Mouse (Mus musculus): ENCODE data around the gene Wdr91. TPM values are rescaled to one million over a fixed set of nuclear protein-coding genes. Genes with fewer than 3 reads are reported as not detected.

Wdr91 gene
- total RNA-seq, 1 experiment = 22.6 TPM

DNA sequence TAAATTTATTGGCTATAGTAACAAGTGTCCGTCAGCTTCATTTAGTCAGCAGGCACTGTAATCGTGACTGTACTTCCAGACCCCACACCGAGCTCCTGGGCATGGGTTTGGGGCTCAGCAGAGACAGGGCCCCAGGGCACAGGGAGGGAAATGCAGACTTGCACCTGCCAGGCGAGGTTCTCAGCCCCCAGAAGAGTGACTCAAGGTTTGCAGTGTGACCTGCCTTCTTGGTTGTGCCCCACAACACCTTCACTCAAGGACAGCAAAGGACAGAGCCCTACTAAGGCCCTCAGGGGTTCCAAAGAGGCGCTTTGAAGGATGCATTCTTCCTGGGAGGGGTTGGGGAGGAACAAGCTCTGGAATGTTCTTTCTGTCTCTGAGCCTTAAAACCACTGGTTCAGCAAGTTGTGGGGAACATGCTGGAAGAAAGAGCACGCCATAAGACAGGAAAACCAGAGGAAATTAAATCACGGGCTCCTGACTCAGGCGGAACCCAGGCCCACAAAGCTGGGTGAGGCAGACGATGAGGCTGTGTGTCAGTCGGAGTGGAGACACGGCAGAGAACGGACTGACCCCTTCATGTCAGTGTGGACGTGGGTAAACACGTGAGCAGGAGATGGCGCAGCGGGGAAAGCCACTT lies 31.5 kb downstream of the Wdr91 start:
- DNase-seq (ENCODE audit: low read depth, low spot score) = no peak
- no peak overlapping the region for H3K4me3 ChIP-seq (ENCODE audit: insufficient read depth in 1 of 2, low read depth in 1 of 2, low read length in 2 of 2, poor library complexity in 1 of 2, severe bottlenecking in 1 of 2)
- no peak overlapping the region for H3K9ac ChIP-seq (ENCODE audit: insufficient read depth, low read depth, low read length, poor library complexity, severe bottlenecking)
- in situ Hi-C loops (cut with MboI; ENCODE audit: low sequenced_read_pairs in 2 of 2, unreplicated experiment in 2 of 2) = no loop called here
- peaks cover 0 to 13% of the 10 kb centered on the region in 2 experiments; a peak in 3 of 4 replicates for H3K4me1 ChIP-seq (ENCODE audit: control insufficient read depth in 2 of 2, insufficient read depth in 2 of 2, low read length in 2 of 2, poor library complexity in 1 of 2)
- TF ChIP-seq ZNF384 (IDR thresholded peaks at IDR 0.05; ENCODE audit: low read depth, low read length) = no peak
- no peak for TF ChIP-seq MAFK (IDR thresholded peaks at IDR 0.05; ENCODE audit: insufficient read depth, low read depth, low read length)
- no peak for TF ChIP-seq HCFC1 (IDR thresholded peaks at IDR 0.05; ENCODE audit: borderline replicate concordance, insufficient read depth, low read length)
- no peak for TF ChIP-seq CHD2 (IDR thresholded peaks at IDR 0.05; ENCODE audit: low read depth, low read length)
- TF ChIP-seq ZC3H11A (IDR thresholded peaks at IDR 0.05; ENCODE audit: borderline replicate concordance, low read depth, low read length) = no peak
- no peak overlapping the region for H3K27ac ChIP-seq (ENCODE audit: insufficient read depth, low read depth, low read length, poor library complexity, severe bottlenecking)
- no peaks in the 10 kb centered on the region for H3K9me3 ChIP-seq (ENCODE audit: control insufficient read depth, insufficient read depth, low read depth, low read length)
- peaks cover 16% of the 10 kb centered on the region for H3K36me3 ChIP-seq (ENCODE audit: control insufficient read depth, insufficient read depth, low read length, poor library complexity, severe bottlenecking)

GRCm38 (mm10) chr6:34877509-34878321 lies 33.0 kb downstream of the Wdr91 start, which contains the start of gene Cyren:
Cyren (minus strand) TSS chr6:34878060.
- Histone ChIP-seq H3K36me3 (ENCODE audit: control insufficient read depth, insufficient read depth, low read length, poor library complexity, severe bottlenecking) (peaks cover 12% of the 10 kb centered on the region; the same call in 1 of the 2 replicates), H3K27ac (ENCODE audit: insufficient read depth, low read depth, low read length, poor library complexity, severe bottlenecking) (peak within 1 kb of the TSS; percentile 54; the same call in 1 of the 2 replicates), H3K9me3 (ENCODE audit: control insufficient read depth, insufficient read depth, low read depth, low read length) (no peaks in the 10 kb centered on the region), H3K9ac (ENCODE audit: insufficient read depth, low read depth, low read length, poor library complexity, severe bottlenecking) (peak within 1 kb of the TSS; percentile 95), H3K4me3 (ENCODE audit: insufficient read depth in 1 of 2, low read depth in 1 of 2, low read length in 2 of 2, poor library complexity in 1 of 2, severe bottlenecking in 1 of 2) (peak within 1 kb of the TSS; percentile 87 to 90), H3K4me1 (ENCODE audit: control insufficient read depth in 2 of 2, insufficient read depth in 2 of 2, low read length in 2 of 2, poor library complexity in 1 of 2) (peaks cover 0 to 13% of the 10 kb centered on the region in 2 experiments; a peak in 3 of 4 replicates)
- peak; percentile 75 for DNase-seq (ENCODE audit: low read depth, low spot score)
- TF ChIP-seq ZNF384 (IDR thresholded peaks at IDR 0.05; ENCODE audit: low read depth, low read length) (no peak), CHD2 (IDR thresholded peaks at IDR 0.05; ENCODE audit: low read depth, low read length) (no peak), HCFC1 (IDR thresholded peaks at IDR 0.05; ENCODE audit: borderline replicate concordance, insufficient read depth, low read length) (no peak), ZC3H11A (IDR thresholded peaks at IDR 0.05; ENCODE audit: borderline replicate concordance, low read depth, low read length) (no peak), MAFK (IDR thresholded peaks at IDR 0.05; ENCODE audit: insufficient read depth, low read depth, low read length) (no peak)
- in situ Hi-C loops (cut with MboI; ENCODE audit: low sequenced_read_pairs in 2 of 2, unreplicated experiment in 2 of 2) = no loop called here

DNA sequence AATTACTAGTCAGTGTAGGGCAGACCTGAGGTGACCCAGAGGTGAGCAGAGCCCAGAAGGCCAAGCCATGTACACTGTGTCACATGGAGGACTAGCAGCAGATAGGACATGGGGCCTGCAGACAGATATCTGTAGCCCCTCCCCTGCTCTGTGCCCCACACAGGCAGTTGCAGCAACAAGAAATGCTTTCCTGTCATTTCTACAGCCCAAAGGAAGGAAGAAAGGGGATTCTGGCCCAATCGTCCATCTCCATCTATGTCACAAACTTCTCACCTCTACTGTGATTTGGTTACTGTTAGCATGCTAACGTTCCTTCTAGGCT lies 33.9 kb downstream of the Wdr91 start:
- Histone ChIP-seq H3K4me3 (ENCODE audit: insufficient read depth in 1 of 2, low read depth in 1 of 2, low read length in 2 of 2, poor library complexity in 1 of 2, severe bottlenecking in 1 of 2) (peak overlapping the region in 1 of 2 experiments; percentile 87; a peak in 1 of 4 replicates), H3K9ac (ENCODE audit: insufficient read depth, low read depth, low read length, poor library complexity, severe bottlenecking) (no peak overlapping the region), H3K27ac (ENCODE audit: insufficient read depth, low read depth, low read length, poor library complexity, severe bottlenecking) (no peak overlapping the region), H3K36me3 (ENCODE audit: control insufficient read depth, insufficient read depth, low read length, poor library complexity, severe bottlenecking) (peaks cover 9% of the 10 kb centered on the region; the same call in 1 of the 2 replicates), H3K9me3 (ENCODE audit: control insufficient read depth, insufficient read depth, low read depth, low read length) (no peaks in the 10 kb centered on the region), H3K4me1 (ENCODE audit: control insufficient read depth in 2 of 2, insufficient read depth in 2 of 2, low read length in 2 of 2, poor library complexity in 1 of 2) (peaks cover 0 to 13% of the 10 kb centered on the region in 2 experiments; a peak in 3 of 4 replicates)
- DNase-seq (ENCODE audit: low read depth, low spot score) = no peak
- TF ChIP-seq ZC3H11A (IDR thresholded peaks at IDR 0.05; ENCODE audit: borderline replicate concordance, low read depth, low read length) = no peak
- TF ChIP-seq CHD2 (IDR thresholded peaks at IDR 0.05; ENCODE audit: low read depth, low read length) = no peak
- TF ChIP-seq ZNF384 (IDR thresholded peaks at IDR 0.05; ENCODE audit: low read depth, low read length) = no peak
- TF ChIP-seq MAFK (IDR thresholded peaks at IDR 0.05; ENCODE audit: insufficient read depth, low read depth, low read length) = no peak
- no peak for TF ChIP-seq HCFC1 (IDR thresholded peaks at IDR 0.05; ENCODE audit: borderline replicate concordance, insufficient read depth, low read length)
- in situ Hi-C loops (cut with MboI; ENCODE audit: low sequenced_read_pairs in 2 of 2, unreplicated experiment in 2 of 2) = no loop called here

- in situ Hi-C loops (cut with MboI; ENCODE audit: low sequenced_read_pairs in 2 of 2, unreplicated experiment in 2 of 2) = no loop called here
- Histone ChIP-seq H3K27ac (ENCODE audit: insufficient read depth, low read depth, low read length, poor library complexity, severe bottlenecking) (no peak overlapping the region), H3K36me3 (ENCODE audit: control insufficient read depth, insufficient read depth, low read length, poor library complexity, severe bottlenecking) (peaks cover 9% of the 10 kb centered on the region; the same call in 1 of the 2 replicates), H3K9ac (ENCODE audit: insufficient read depth, low read depth, low read length, poor library complexity, severe bottlenecking) (no peak overlapping the region), H3K4me3 (ENCODE audit: insufficient read depth in 1 of 2, low read depth in 1 of 2, low read length in 2 of 2, poor library complexity in 1 of 2, severe bottlenecking in 1 of 2) (no peak overlapping the region), H3K4me1 (ENCODE audit: control insufficient read depth in 2 of 2, insufficient read depth in 2 of 2, low read length in 2 of 2, poor library complexity in 1 of 2) (peaks cover 0 to 13% of the 10 kb centered on the region in 2 experiments; a peak in 3 of 4 replicates), H3K9me3 (ENCODE audit: control insufficient read depth, insufficient read depth, low read depth, low read length) (no peaks in the 10 kb centered on the region)
- no peak for DNase-seq (ENCODE audit: low read depth, low spot score)
- TF ChIP-seq CHD2 (IDR thresholded peaks at IDR 0.05; ENCODE audit: low read depth, low read length) (no peak), ZNF384 (IDR thresholded peaks at IDR 0.05; ENCODE audit: low read depth, low read length) (no peak), MAFK (IDR thresholded peaks at IDR 0.05; ENCODE audit: insufficient read depth, low read depth, low read length) (no peak), ZC3H11A (IDR thresholded peaks at IDR 0.05; ENCODE audit: borderline replicate concordance, low read depth, low read length) (no peak), HCFC1 (IDR thresholded peaks at IDR 0.05; ENCODE audit: borderline replicate concordance, insufficient read depth, low read length) (no peak)
Measured at GRCm38 (mm10) chr6:34875966-34876834, 34.5 kb downstream of the Wdr91 start.
